Mouse (Mus musculus) forebrain, embryonic 11.5 days (tissue): ENCODE measurements around the gene Pax2. TPM values are rescaled to one million over a fixed set of nuclear protein-coding genes. Genes with fewer than 3 reads are reported as not detected.

Experiments
- ATAC-seq: fragments of 200-750 bp; cut with Nextera tagmentation; replicated peaks from 2 replicates; pipeline ENCODE4 v1.8.0; 2017; ENCODE audit warnings: moderate TSS enrichment; ENCODE audit not compliant: low FRiP score
- DNase-seq: peaks from one replicate; pipeline ENCODE4 v3.0.0-alpha.2; 2017; ENCODE audit warnings: low spot score
- H3K27ac ChIP-seq: fragments of 300-500 bp; sonication (generic); 2 replicates; pipeline ENCODE4 v1.5.1; 2014; ENCODE audit warnings: low read depth, low read length
- H3K27me3 ChIP-seq: fragments of 300-500 bp; sonication (generic); 2 replicates; pipeline ENCODE4 v1.6.1; 2014; ENCODE audit warnings: mild to moderate bottlenecking, low read length, mixed read lengths; ENCODE audit not compliant: control insufficient read depth, insufficient read depth
- H3K36me3 ChIP-seq: fragments of 300-500 bp; sonication (generic); 2 replicates; pipeline ENCODE4 v1.6.1; 2014; ENCODE audit warnings: mild to moderate bottlenecking, low read length, moderate library complexity, mixed read lengths; ENCODE audit not compliant: control insufficient read depth, insufficient read depth
- H3K4me1 ChIP-seq: fragments of 300-500 bp; sonication (generic); replicated peaks from 2 replicates; pipeline ENCODE4 v1.6.1; 2014; ENCODE audit warnings: low read length, mixed read lengths; ENCODE audit not compliant: control insufficient read depth, insufficient read depth
- H3K4me2 ChIP-seq: fragments of 300-500 bp; sonication (generic); 2 replicates; pipeline ENCODE4 v1.6.1; 2014; ENCODE audit warnings: low read depth, mild to moderate bottlenecking, low read length, moderate library complexity, mixed read lengths; ENCODE audit not compliant: severe bottlenecking
- H3K4me3 ChIP-seq: fragments of 300-500 bp; sonication (generic); 2 replicates; pipeline ENCODE4 v1.5.1; 2014; ENCODE audit warnings: low read depth, low read length
- H3K9ac ChIP-seq: fragments of 300-500 bp; sonication (generic); 2 replicates; pipeline ENCODE4 v1.6.1; 2014; ENCODE audit warnings: low read length
- H3K9me3 ChIP-seq: fragments of 300-500 bp; sonication (generic); 2 replicates; pipeline ENCODE4 v1.6.1; 2016; ENCODE audit warnings: low read length, mixed read lengths; ENCODE audit not compliant: control insufficient read depth
- WGBS: fragments of 180-500 bp; shearing (Covaris S2); extraction: QIAGEN DNeasy Blood & Tissue Kit; methylation state at CpG from one replicate; pipeline ENCODE4 v1.1.7; 2014; 5-methylcytosine and 5-hydroxymethylcytosine counted together
- polyA plus RNA-seq: library from polyadenylated mRNA; unstranded; fragments of >200 nt; fragmentation: Nextera tagmentation; extraction: Ambion mirVana; gene quantifications from 2 replicates; pipeline ENCODE4 v1.2.1, GENCODE M21; 2014

The Pax2 gene
- polyA plus RNA-seq, 1 experiment from 2014 or later = 0.20 TPM

- Histone ChIP-seq H3K27ac (no peak overlapping the region), H3K9ac (no peak overlapping the region; the same call in 1 of the 2 replicates), H3K27me3 (peaks cover 1% of the 10 kb centered on the region; the same call in 1 of the 2 replicates), H3K36me3 (no peaks in the 10 kb centered on the region), H3K4me3 (no peak overlapping the region), H3K4me2 (no peak overlapping the region), H3K4me1 (peaks cover 22% of the 10 kb centered on the region; the same call in 1 of the 2 replicates), H3K9me3 (no peaks in the 10 kb centered on the region)
- DNase-seq = no peak
- ATAC-seq = 0 out of 2 replicates have a peak, but pooled peaks have one; percentile 30
- 33% methylated on average over 14 of the region's 14 CpGs for WGBS
Observed at GRCm38 (mm10) chr19:44817403-44818128, 61.7 kb downstream of the Pax2 start.

DNA sequence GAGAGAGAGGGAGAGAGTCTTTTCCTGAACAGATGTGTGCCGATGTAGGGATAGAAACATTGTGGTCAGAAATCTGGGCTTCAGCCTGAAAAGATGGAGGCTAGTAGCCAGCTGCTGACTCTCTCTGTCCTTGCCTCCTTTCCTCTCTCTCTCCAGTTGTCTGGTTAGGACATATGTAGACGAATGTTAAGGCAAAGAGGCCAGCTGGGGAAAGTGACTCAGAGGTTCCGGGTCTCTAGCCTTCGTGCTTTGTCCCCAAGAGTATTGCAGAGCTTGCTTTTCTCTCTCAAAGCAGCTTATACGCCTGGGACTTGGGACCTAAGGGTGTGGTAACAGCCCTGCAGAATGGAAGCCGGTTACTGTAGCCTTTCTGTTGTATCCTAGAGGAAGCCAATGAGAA lies 62.8 kb downstream of the Pax2 start:
- Histone ChIP-seq H3K9me3 (no peaks in the 10 kb centered on the region), H3K27ac (peak overlapping the region; percentile 10; the same call in 1 of the 2 replicates), H3K4me1 (peaks cover 22% of the 10 kb centered on the region; the same call in 1 of the 2 replicates), H3K9ac (no peak overlapping the region), H3K4me2 (no peak overlapping the region), H3K4me3 (no peak overlapping the region), H3K27me3 (peaks cover 3% of the 10 kb centered on the region; the same call in 1 of the 2 replicates), H3K36me3 (no peaks in the 10 kb centered on the region)
- ATAC-seq = no peak
- no peak for DNase-seq
- 78% methylated on average over 6 of the region's 6 CpGs for WGBS

- peaks cover 6% of the 10 kb centered on the region; the same call in 1 of the 2 replicates for H3K27me3 ChIP-seq
- no peaks in the 10 kb centered on the region for H3K9me3 ChIP-seq
- no peak overlapping the region for H3K4me3 ChIP-seq
- 72% methylated on average over 3 of the region's 3 CpGs for WGBS
- DNase-seq = no peak
- ATAC-seq = no peak
- no peak overlapping the region for H3K4me2 ChIP-seq
- H3K27ac ChIP-seq = no peak overlapping the region
- H3K9ac ChIP-seq = no peak overlapping the region
- no peaks in the 10 kb centered on the region for H3K36me3 ChIP-seq
- H3K4me1 ChIP-seq = peaks cover 23% of the 10 kb centered on the region; the same call in 1 of the 2 replicates
Observed at GRCm38 (mm10) chr19:44821581-44821980, 65.7 kb downstream of the Pax2 start.

- no peak overlapping the region for H3K9ac ChIP-seq
- no peak overlapping the region for H3K4me3 ChIP-seq
- no peak overlapping the region for H3K4me2 ChIP-seq
- H3K36me3 ChIP-seq = no peaks in the 10 kb centered on the region
- WGBS = 73% methylated on average over 5 of the region's 5 CpGs
- H3K27ac ChIP-seq = no peak overlapping the region
- H3K27me3 ChIP-seq = peaks cover 6% of the 10 kb centered on the region; the same call in 1 of the 2 replicates
- DNase-seq (no peak), ATAC-seq (no peak)
- peaks cover 16% of the 10 kb centered on the region; the same call in 1 of the 2 replicates for H3K4me1 ChIP-seq
- no peaks in the 10 kb centered on the region for H3K9me3 ChIP-seq
Observed at GRCm38 (mm10) chr19:44822295-44822694, 66.5 kb downstream of the Pax2 start.

GRCm38 (mm10) chr19:44823657-44824056 lies 67.8 kb downstream of the Pax2 start:
- Histone ChIP-seq H3K4me2 (no peak overlapping the region), H3K36me3 (no peaks in the 10 kb centered on the region), H3K9ac (no peak overlapping the region), H3K9me3 (no peaks in the 10 kb centered on the region), H3K27ac (no peak overlapping the region), H3K4me3 (no peak overlapping the region), H3K27me3 (peaks cover 9% of the 10 kb centered on the region; the same call in 1 of the 2 replicates), H3K4me1 (peaks cover 4% of the 10 kb centered on the region; the same call in 1 of the 2 replicates)
- ATAC-seq (no peak), DNase-seq (no peak)
- 56% methylated on average over 3 of the region's 3 CpGs for WGBS

- DNase-seq = no peak
- peaks cover 4% of the 10 kb centered on the region; the same call in 1 of the 2 replicates for H3K4me1 ChIP-seq
- H3K27ac ChIP-seq = no peak overlapping the region
- no peak for ATAC-seq
- H3K4me2 ChIP-seq = no peak overlapping the region
- H3K9ac ChIP-seq = 0 out of 2 replicates have a peak overlapping the region, but pooled peaks have one; percentile 3
- peaks cover 9% of the 10 kb centered on the region; the same call in 1 of the 2 replicates for H3K27me3 ChIP-seq
- H3K4me3 ChIP-seq = no peak overlapping the region
- WGBS = 7% methylated on average over 11 of the region's 11 CpGs
- no peaks in the 10 kb centered on the region for H3K36me3 ChIP-seq
- no peaks in the 10 kb centered on the region for H3K9me3 ChIP-seq
Observed at GRCm38 (mm10) chr19:44825216-44825768, 69.4 kb downstream of the Pax2 start.

GRCm38 (mm10) chr19:44825819-44826218 lies 70.0 kb downstream of the Pax2 start:
- Histone ChIP-seq H3K36me3 (no peaks in the 10 kb centered on the region), H3K4me1 (peaks cover 2% of the 10 kb centered on the region; the same call in 1 of the 2 replicates), H3K27ac (no peak overlapping the region), H3K4me2 (no peak overlapping the region), H3K9ac (no peak overlapping the region), H3K27me3 (peaks cover 9% of the 10 kb centered on the region; the same call in 1 of the 2 replicates), H3K9me3 (no peaks in the 10 kb centered on the region), H3K4me3 (no peak overlapping the region)
- DNase-seq (peak; percentile 70), ATAC-seq (no peak)
- WGBS = 17% methylated on average over 4 of the region's 4 CpGs

GRCm38 (mm10) chr19:44833391-44833790 lies 77.5 kb downstream of the Pax2 start:
- no peak overlapping the region for H3K9ac ChIP-seq
- H3K4me1 ChIP-seq = peaks cover 18% of the 10 kb centered on the region
- H3K9me3 ChIP-seq = no peaks in the 10 kb centered on the region
- no peak overlapping the region for H3K27ac ChIP-seq
- DNase-seq (peak; percentile 41), ATAC-seq (no peak)
- peaks cover 57% of the 10 kb centered on the region for H3K27me3 ChIP-seq
- H3K4me2 ChIP-seq = no peak overlapping the region
- no peaks in the 10 kb centered on the region for H3K36me3 ChIP-seq
- no peak overlapping the region for H3K4me3 ChIP-seq
- 35% methylated on average over 1 of the region's 1 CpGs for WGBS
